Comparison of ENCODE assay signal across 12 mouse cellular contexts in the genomic region with DNA sequence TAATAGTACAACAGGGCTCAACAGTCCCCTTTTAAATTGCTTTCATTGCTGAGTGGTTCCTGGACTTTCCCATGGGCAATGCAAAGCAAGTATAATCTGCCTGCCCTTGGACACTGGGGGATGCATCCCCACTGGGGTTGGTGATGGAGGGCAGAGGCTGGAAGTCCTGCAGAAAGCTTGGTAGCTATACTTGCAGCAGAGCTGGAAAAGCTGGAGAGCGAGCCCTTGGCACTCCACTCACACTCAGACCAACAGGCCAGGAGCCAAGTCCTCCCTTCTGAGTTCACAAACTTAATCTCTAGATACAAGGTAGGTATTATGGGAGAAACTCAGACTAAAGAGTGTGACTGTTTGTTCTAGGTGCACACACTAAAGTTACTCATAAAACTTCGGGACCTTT. TPM values are rescaled to one million over a fixed set of nuclear protein-coding genes. Genes with fewer than 3 reads are reported as not detected.
DNase-seq lines count a peak whose midpoint lies in the region; ATAC-seq and TF ChIP-seq lines count a peak whose summit lies in the region.
"Had no signal": no experiment of that assay in that cellular context is flagged by ENCODE, and none has a peak within 500 bp of the region (broad histone marks: within the 10 kb centered on the region; RNA-seq: fewer than 3 reads in every experiment).

No protein-coding gene starts in this region.

- ATAC-seq in intestine, embryonic 15.5 days = no peak
- no peak for ATAC-seq in intestine, postnatal 0 days
- no peak for ATAC-seq in neural tube, embryonic 12.5 days (ENCODE audit: low FRiP score, low read depth)
- ATAC-seq in liver, embryonic 12.5 days = no peak
- ATAC-seq in stomach, postnatal 0 days (ENCODE audit: low FRiP score, low TSS enrichment) = no peak

- 85% methylated on average over 2 of the region's 2 CpGs for WGBS in intestine, embryonic 15.5 days
- WGBS in intestine, postnatal 0 days = 81% methylated on average over 2 of the region's 2 CpGs
- WGBS in neural tube, embryonic 12.5 days = 88% methylated on average over 2 of the region's 2 CpGs
- WGBS in liver, embryonic 12.5 days (ENCODE audit: insufficient replicate concordance) = 61% methylated on average over 2 of the region's 2 CpGs
- 59% methylated on average over 2 of the region's 2 CpGs for WGBS in stomach, postnatal 0 days

- no peaks in the 10 kb centered on the region; the same call in 1 of the 2 replicates for H3K4me1 ChIP-seq in intestine, embryonic 15.5 days (replicated peaks)
- no peaks in the 10 kb centered on the region for H3K4me1 ChIP-seq in intestine, postnatal 0 days (replicated peaks; ENCODE audit: control insufficient read depth, insufficient read depth, low read length)
- peaks cover 15% of the 10 kb centered on the region; the same call in 1 of the 2 replicates for H3K4me1 ChIP-seq in neural tube, embryonic 12.5 days
- H3K4me1 ChIP-seq in liver, embryonic 12.5 days = peaks cover 71% of the 10 kb centered on the region
- H3K4me1 ChIP-seq in stomach, postnatal 0 days (replicated peaks; ENCODE audit: control insufficient read depth, insufficient read depth) = 0 out of 2 replicates have a peak, but pooled peaks cover 3% of the 10 kb centered on the region

- H3K4me2 ChIP-seq in intestine, embryonic 15.5 days (replicated peaks) = no peak overlapping the region
- no peak overlapping the region for H3K4me2 ChIP-seq in intestine, postnatal 0 days (replicated peaks; ENCODE audit: low read depth)
- 0 out of 2 replicates have a peak overlapping the region, but pooled peaks have one; percentile 5 for H3K4me2 ChIP-seq in neural tube, embryonic 12.5 days (replicated peaks)
- H3K4me2 ChIP-seq in liver, embryonic 12.5 days = peak overlapping the region; percentile 94
- H3K4me2 ChIP-seq in stomach, postnatal 0 days (replicated peaks; ENCODE audit: low read depth) = peak overlapping the region; percentile 29; the same call in 1 of the 2 replicates

- peaks cover 10% of the 10 kb centered on the region; the same call in 1 of the 2 replicates for H3K27me3 ChIP-seq in intestine, embryonic 15.5 days (replicated peaks)
- H3K27me3 ChIP-seq in intestine, postnatal 0 days (replicated peaks; ENCODE audit: control insufficient read depth, insufficient read depth, low read length) = 0 out of 2 replicates have a peak, but pooled peaks cover 4% of the 10 kb centered on the region
- peaks cover 38% of the 10 kb centered on the region for H3K27me3 ChIP-seq in neural tube, embryonic 12.5 days (replicated peaks)
- peaks cover 26% of the 10 kb centered on the region for H3K27me3 ChIP-seq in liver, embryonic 12.5 days (replicated peaks)
- no peaks in the 10 kb centered on the region for H3K27me3 ChIP-seq in stomach, postnatal 0 days (ENCODE audit: control insufficient read depth, insufficient read depth, low read length)

- H3K9ac ChIP-seq in intestine, embryonic 15.5 days = no peak overlapping the region
- no peak overlapping the region for H3K9ac ChIP-seq in intestine, postnatal 0 days (ENCODE audit: low read depth, low read length)
- H3K9ac ChIP-seq in neural tube, embryonic 12.5 days = no peak overlapping the region
- H3K9ac ChIP-seq in liver, embryonic 12.5 days = peak overlapping the region; percentile 98
- no peak overlapping the region for H3K9ac ChIP-seq in stomach, postnatal 0 days (ENCODE audit: low read length)

- H3K27ac ChIP-seq in intestine, embryonic 15.5 days = no peak overlapping the region
- no peak overlapping the region for H3K27ac ChIP-seq in intestine, postnatal 0 days (ENCODE audit: low read depth, low read length)
- H3K27ac ChIP-seq in neural tube, embryonic 12.5 days = no peak overlapping the region
- peak overlapping the region; percentile 100 for H3K27ac ChIP-seq in liver, embryonic 12.5 days
- no peak overlapping the region for H3K27ac ChIP-seq in stomach, postnatal 0 days (replicated peaks)
- H3K27ac ChIP-seq: layer of hippocampus, adult 2 months had no signal

- H3K36me3 ChIP-seq in intestine, embryonic 15.5 days = no peaks in the 10 kb centered on the region
- no peaks in the 10 kb centered on the region for H3K36me3 ChIP-seq in intestine, postnatal 0 days (ENCODE audit: control insufficient read depth, insufficient read depth)
- no peaks in the 10 kb centered on the region for H3K36me3 ChIP-seq in neural tube, embryonic 12.5 days
- peaks cover 5% of the 10 kb centered on the region; the same call in 1 of the 2 replicates for H3K36me3 ChIP-seq in liver, embryonic 12.5 days
- no peaks in the 10 kb centered on the region for H3K36me3 ChIP-seq in stomach, postnatal 0 days (ENCODE audit: control insufficient read depth, insufficient read depth, low read length)

- H3K4me3 ChIP-seq in intestine, embryonic 15.5 days (replicated peaks) = 0 out of 2 replicates have a peak overlapping the region, but pooled peaks have one; percentile 4
- H3K4me3 ChIP-seq in intestine, postnatal 0 days (ENCODE audit: low read depth, low read length) = no peak overlapping the region
- no peak overlapping the region for H3K4me3 ChIP-seq in neural tube, embryonic 12.5 days
- peak overlapping the region; percentile 98 for H3K4me3 ChIP-seq in liver, embryonic 12.5 days
- H3K4me3 ChIP-seq in stomach, postnatal 0 days (ENCODE audit: low read depth, low read length) = 0 out of 2 replicates have a peak overlapping the region, but pooled peaks have one; percentile 10

- TF ChIP-seq EP300 in stomach, postnatal 0 days (optimal IDR thresholded peaks at IDR 0.05) = no peak

- no peaks in the 10 kb centered on the region for H3K9me3 ChIP-seq in intestine, embryonic 15.5 days
- H3K9me3 ChIP-seq in intestine, postnatal 0 days (ENCODE audit: control insufficient read depth) = no peaks in the 10 kb centered on the region
- no peaks in the 10 kb centered on the region for H3K9me3 ChIP-seq in neural tube, embryonic 12.5 days
- H3K9me3 ChIP-seq in liver, embryonic 12.5 days (replicated peaks) = no peaks in the 10 kb centered on the region
- H3K9me3 ChIP-seq in stomach, postnatal 0 days (ENCODE audit: control insufficient read depth, low read length) = no peaks in the 10 kb centered on the region

- DNase-seq in neural tube, embryonic 10.5 days (ENCODE audit: extremely low spot score, low spot score) = no peak
- DNase-seq in stomach, postnatal 0 days (ENCODE audit: low spot score) = peak; percentile 59
- no peak for DNase-seq in spleen, postnatal 14 days (ENCODE audit: low spot score in 2 of 2)
- DNase-seq in cerebellum, adult 9-11 months = no peak
- DNase-seq: cerebellum, adult 11 months; heart, postnatal 10 days; right cerebral cortex, postnatal 14 days had no signal

- TF ChIP-seq CTCF in intestine, postnatal 0 days (IDR thresholded peaks at IDR 0.05; ENCODE audit: low read depth) = no peak
- TF ChIP-seq CTCF in stomach, postnatal 0 days (IDR thresholded peaks at IDR 0.05; ENCODE audit: low read depth) = no peak

RNA-seq across cellular contexts. Expression of a gene that starts 2.1 kb away (rescaled TPM):
- polyA plus RNA-seq in intestine, embryonic 15.5 days (2015; fragmentation: Nextera tagmentation; extraction: Ambion mirVana) = 11.1 and 15.8 TPM in 2 replicates
- polyA plus RNA-seq in intestine, postnatal 0 days (2015; fragmentation: Nextera tagmentation; extraction: Ambion mirVana) = 1.8 TPM in 2 replicates
- polyA plus RNA-seq in neural tube, embryonic 12.5 days (2016; fragmentation: Nextera tagmentation; extraction: Ambion mirVana) = 4.1 and 5.7 TPM in 2 replicates
- polyA plus RNA-seq in liver, embryonic 12.5 days (2016; fragmentation: Nextera tagmentation; extraction: Ambion mirVana) = 59.8 and 63.3 TPM in 2 replicates
- 2.5 and 2.8 TPM in 2 replicates for polyA plus RNA-seq in stomach, postnatal 0 days (2015; fragmentation: Nextera tagmentation; extraction: Ambion mirVana)

Comparison
In these comparisons a context has a peak if more than half of its experiments do, and no peak if none do; other contexts are left out.
1. H3K4me3 ChIP-seq: peak in intestine, embryonic 15.5 days (single experiment), liver, embryonic 12.5 days (single experiment) and stomach, postnatal 0 days (single experiment); none in intestine, postnatal 0 days (single experiment) and neural tube, embryonic 12.5 days (single experiment).
2. H3K4me2 ChIP-seq: peak in neural tube, embryonic 12.5 days (single experiment), liver, embryonic 12.5 days (single experiment) and stomach, postnatal 0 days (single experiment); none in intestine, embryonic 15.5 days (single experiment) and intestine, postnatal 0 days (single experiment).